Mouse (Mus musculus) spleen, adult 2 months (tissue): Measurements from ENCODE around the gene Cdx2. TPM values are rescaled to one million over a fixed set of nuclear protein-coding genes. Genes with fewer than 3 reads are reported as not detected.

ENCODE experiments used
- DNase-seq, 2 experiments: peaks; one replicate each; pipeline versions ENCODE4 v3.0.0 to v3.0.0-alpha.2; 2012 to 2021; ENCODE audit warnings: low spot score in 2 of 2, low read depth in 1 of 2
- H3K27ac ChIP-seq: fragments of 200-500 bp; 2 replicates; pipeline ENCODE4 v1.5.1; 2012; ENCODE audit warnings: low read length, inconsistent platforms; ENCODE audit not compliant: insufficient read depth
- H3K27me3 ChIP-seq: fragments of 200-500 bp; 2 replicates; pipeline ENCODE4 v1.6.1; 2012; ENCODE audit warnings: mild to moderate bottlenecking, moderate library complexity, low read length, inconsistent platforms; ENCODE audit not compliant: control insufficient read depth, insufficient read depth
- H3K36me3 ChIP-seq: fragments of 200-500 bp; 2 replicates; pipeline ENCODE4 v1.6.1; 2012; ENCODE audit warnings: mild to moderate bottlenecking, low read length, inconsistent platforms; ENCODE audit not compliant: control insufficient read depth, insufficient read depth
- H3K4me1 ChIP-seq: fragments of 200-500 bp; 2 replicates; pipeline ENCODE4 v1.6.1; 2011; ENCODE audit warnings: inconsistent platforms; ENCODE audit not compliant: control insufficient read depth, insufficient read depth, insufficient read length
- H3K4me3 ChIP-seq: fragments of 200-500 bp; 2 replicates; pipeline ENCODE4 v1.5.1; 2011; ENCODE audit warnings: mild to moderate bottlenecking, inconsistent platforms; ENCODE audit not compliant: insufficient read depth, insufficient read length; ENCODE audit errors: extremely low read depth
- CTCF ChIP-seq: fragments of 200-500 bp; IDR thresholded peaks from 2 replicates; pipeline ENCODE4 v1.5.1; 2011; ENCODE audit warnings: mild to moderate bottlenecking, inconsistent platforms; ENCODE audit not compliant: insufficient read depth, insufficient read length, insufficient replicate concordance; ENCODE audit errors: extremely low read depth
- POLR2A ChIP-seq: fragments of 200-500 bp; IDR thresholded peaks from 2 replicates; pipeline ENCODE4 v1.6.1; 2011; ENCODE audit warnings: low read depth, low read length, inconsistent platforms
- WGBS: fragments of 180-500 bp; shearing (Covaris S2); methylation state at CpG from one replicate; pipeline ENCODE4 v1.1.7; 2018; 5-methylcytosine and 5-hydroxymethylcytosine counted together
- polyA plus RNA-seq: library from polyadenylated mRNA; depleted of rRNA; stranded (reverse); fragments of >200 nt; gene quantifications from 2 replicates; pipeline ENCODE4 v1.2.3, GENCODE M21; 2012

Cdx2 gene
- polyA plus RNA-seq, 1 experiment, result not detected

GRCm38 (mm10) chr5:147307398-147307785, 322 bp upstream of the Cdx2 start:
- TF ChIP-seq POLR2A (no peak), CTCF (no peak)
- H3K4me3 ChIP-seq, result no peak overlapping the region
- no peaks in the 10 kb centered on the region for H3K36me3 ChIP-seq
- peaks cover 33% of the 10 kb centered on the region for H3K27me3 ChIP-seq
- H3K4me1 ChIP-seq, result peaks cover 2% of the 10 kb centered on the region
- no peak for DNase-seq
- no peak overlapping the region for H3K27ac ChIP-seq
- 13% methylated on average over 12 of the region's 12 CpGs for WGBS

- no peak overlapping the region for H3K4me3 ChIP-seq
- TF ChIP-seq CTCF (no peak), POLR2A (no peak)
- no peak overlapping the region for H3K27ac ChIP-seq
- 2% methylated on average over 58 of the region's 58 CpGs for WGBS
- peaks cover 2% of the 10 kb centered on the region for H3K4me1 ChIP-seq
- no peaks in the 10 kb centered on the region for H3K36me3 ChIP-seq
- DNase-seq, result no peak
- H3K27me3 ChIP-seq, result peaks cover 41% of the 10 kb centered on the region
These were observed 1.0 kb downstream of the Cdx2 start for GRCm38 (mm10) chr5:147305856-147306637.

- H3K4me1 ChIP-seq, result peaks cover 2% of the 10 kb centered on the region
- H3K36me3 ChIP-seq, result no peaks in the 10 kb centered on the region
- no peak for DNase-seq
- TF ChIP-seq POLR2A (no peak), CTCF (no peak)
- H3K27me3 ChIP-seq, result peaks cover 47% of the 10 kb centered on the region
- H3K4me3 ChIP-seq, result no peak overlapping the region
- WGBS, result 6% methylated on average over 16 of the region's 16 CpGs
- H3K27ac ChIP-seq, result no peak overlapping the region
These were observed 1.9 kb downstream of the Cdx2 start for GRCm38 (mm10) chr5:147305166-147305565.

GRCm38 (mm10) chr5:147304276-147305155, 2.6 kb downstream of the Cdx2 start:
- no peak overlapping the region for H3K4me3 ChIP-seq
- WGBS, result 4% methylated on average over 54 of the region's 54 CpGs
- DNase-seq, result no peak
- peaks cover 49% of the 10 kb centered on the region for H3K27me3 ChIP-seq
- peaks cover 5% of the 10 kb centered on the region for H3K4me1 ChIP-seq
- H3K27ac ChIP-seq, result no peak overlapping the region
- H3K36me3 ChIP-seq, result no peaks in the 10 kb centered on the region
- no peak for TF ChIP-seq CTCF
- no peak for TF ChIP-seq POLR2A

- Histone ChIP-seq H3K4me3 (no peak overlapping the region), H3K36me3 (no peaks in the 10 kb centered on the region), H3K27me3 (peaks cover 47% of the 10 kb centered on the region), H3K4me1 (peaks cover 5% of the 10 kb centered on the region), H3K27ac (no peak overlapping the region)
- 16% methylated on average over 13 of the region's 13 CpGs for WGBS
- no peak for DNase-seq
- TF ChIP-seq POLR2A (no peak), CTCF (no peak)
These were observed 4.2 kb downstream of the Cdx2 start for GRCm38 (mm10) chr5:147302746-147303400.

- no peaks in the 10 kb centered on the region for H3K36me3 ChIP-seq
- TF ChIP-seq CTCF (no peak), POLR2A (no peak)
- H3K27me3 ChIP-seq, result peaks cover 49% of the 10 kb centered on the region
- H3K4me3 ChIP-seq, result no peak overlapping the region
- 26% methylated on average over 8 of the region's 8 CpGs for WGBS
- peaks cover 5% of the 10 kb centered on the region for H3K4me1 ChIP-seq
- H3K27ac ChIP-seq, result no peak overlapping the region
- DNase-seq, result no peak
These were observed 4.9 kb downstream of the Cdx2 start for GRCm38 (mm10) chr5:147302141-147302540.

GRCm38 (mm10) chr5:147301781-147302070, 5.3 kb downstream of the Cdx2 start:
- DNase-seq, result no peak
- 13% methylated on average over 10 of the region's 10 CpGs for WGBS
- TF ChIP-seq POLR2A (no peak), CTCF (no peak)
- H3K4me3 ChIP-seq, result no peak overlapping the region
- no peak overlapping the region for H3K27ac ChIP-seq
- H3K27me3 ChIP-seq, result peaks cover 47% of the 10 kb centered on the region
- peaks cover 5% of the 10 kb centered on the region for H3K4me1 ChIP-seq
- no peaks in the 10 kb centered on the region for H3K36me3 ChIP-seq
